7 mouse cellular contexts compared by ENCODE assay signal in the genomic region with DNA sequence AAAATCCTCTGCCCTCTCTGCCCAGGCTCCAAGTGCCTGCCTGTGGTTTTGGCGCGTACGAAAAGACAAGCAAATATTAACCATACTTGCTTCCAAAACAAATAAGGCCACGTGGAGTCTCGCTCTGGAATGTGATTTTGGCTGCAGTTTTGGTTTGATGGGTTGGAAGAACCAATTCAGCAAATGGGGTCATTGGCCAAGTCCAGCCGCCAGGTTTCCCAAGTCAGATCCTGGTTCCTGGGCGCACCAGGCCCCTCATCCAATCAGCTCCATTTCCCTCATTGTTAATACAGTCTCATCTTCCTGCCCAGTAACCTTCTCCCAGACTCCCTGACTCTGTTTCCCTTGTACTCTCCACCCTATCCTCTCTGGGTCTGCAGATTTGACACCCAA. TPM values are rescaled to one million over a fixed set of nuclear protein-coding genes. Genes with fewer than 3 reads are reported as not detected.
A peak's percentile ranks its signal among the peaks of the same experiment; 100 is the strongest.
DNase-seq lines count a peak whose midpoint lies in the region; ATAC-seq and TF ChIP-seq lines count a peak whose summit lies in the region.

No protein-coding gene starts in this region.

- DNase-seq in CH12.LX (ENCODE audit: extremely low read depth) = no peak
- DNase-seq in MEL (ENCODE audit: low read depth, low spot score) = no peak
- DNase-seq in fibroblast of lung, adult 2 months (ENCODE audit: low read depth) = peak; percentile 60
- peak; percentile 58 for DNase-seq in intestine, embryonic 14.5 days (ENCODE audit: low spot score)
- DNase-seq in liver, postnatal 0 days = peak; percentile 36
- DNase-seq in thymus, postnatal 0 days (ENCODE audit: low spot score) = no peak

- peak overlapping the region; percentile 68 for H3K4me2 ChIP-seq in CH12.LX (ENCODE audit: insufficient read depth, low read depth, poor library complexity, severe bottlenecking)
- H3K4me2 ChIP-seq in intestine, embryonic 14.5 days (ENCODE audit: low read length) = peak overlapping the region; percentile 71
- peak overlapping the region; percentile 89 for H3K4me2 ChIP-seq in liver, postnatal 0 days (ENCODE audit: low read depth, low read length)
- peak overlapping the region; percentile 76 for H3K4me2 ChIP-seq in stomach, embryonic 15.5 days

- H3K9ac ChIP-seq in CH12.LX (ENCODE audit: insufficient read depth, low read depth) (peak overlapping the region; percentile 90), MEL (ENCODE audit: control insufficient read depth, low read depth, low read length, poor library complexity, severe bottlenecking) (peak overlapping the region; percentile 96)
- H3K9ac ChIP-seq in intestine, embryonic 14.5 days (ENCODE audit: low read length) = peak overlapping the region; percentile 93
- H3K9ac ChIP-seq in liver, postnatal 0 days (replicated peaks) = peak overlapping the region; percentile 85
- H3K9ac ChIP-seq in stomach, embryonic 15.5 days = peak overlapping the region; percentile 93

- H3K9me3 ChIP-seq in CH12.LX (replicated peaks; ENCODE audit: low read length) (peaks cover 6% of the 10 kb centered on the region), MEL (replicated peaks; ENCODE audit: insufficient read depth, low read length) (no peaks in the 10 kb centered on the region)
- no peaks in the 10 kb centered on the region for H3K9me3 ChIP-seq in intestine, embryonic 14.5 days (ENCODE audit: control insufficient read depth, low read length)
- no peaks in the 10 kb centered on the region for H3K9me3 ChIP-seq in liver, postnatal 0 days (ENCODE audit: low read length)
- H3K9me3 ChIP-seq in stomach, embryonic 15.5 days = no peaks in the 10 kb centered on the region

- 52% methylated on average over 7 of the region's 7 CpGs for WGBS in intestine, embryonic 14.5 days
- WGBS in liver, postnatal 0 days (ENCODE audit: insufficient replicate concordance) = 34% methylated on average over 7 of the region's 7 CpGs
- WGBS in stomach, embryonic 15.5 days = 52% methylated on average over 7 of the region's 7 CpGs

- no peak for TF ChIP-seq CTCF in CH12.LX (conservative IDR thresholded peaks at IDR 0.05 in 1 of 2, IDR thresholded peaks at IDR 0.05 in 1 of 2; ENCODE audit: low read depth in 2 of 2, low read length in 2 of 2)
- no peak for TF ChIP-seq CTCF in MEL (IDR thresholded peaks at IDR 0.05 in 2 of 3, conservative IDR thresholded peaks at IDR 0.05 in 1 of 3; ENCODE audit: control insufficient read depth in 1 of 3, insufficient read depth in 1 of 3, low read depth in 2 of 3, low read length in 3 of 3, poor library complexity in 1 of 3, severe bottlenecking in 1 of 3)
- no peak for TF ChIP-seq CTCF in liver, postnatal 0 days (IDR thresholded peaks at IDR 0.05; ENCODE audit: low read depth)

- ATAC-seq in intestine, embryonic 14.5 days (replicated peaks; ENCODE audit: low FRiP score, low TSS enrichment, low read depth) = peak; percentile 17; the same call in 1 of the 2 replicates
- ATAC-seq in liver, postnatal 0 days = peak; percentile 38
- no peak for ATAC-seq in stomach, embryonic 15.5 days (ENCODE audit: insufficient read depth, low FRiP score, low read depth)

- H3K79me2 ChIP-seq in CH12.LX (replicated peaks; ENCODE audit: control insufficient read depth, extremely low read depth, insufficient read depth, poor library complexity, severe bottlenecking) (peaks cover 2% of the 10 kb centered on the region; the same call in 1 of the 2 replicates), MEL (ENCODE audit: control insufficient read depth, insufficient read depth, low read length, poor library complexity) (peaks cover 11% of the 10 kb centered on the region)

- in situ Hi-C loops in CH12.LX (cut with MboI; ENCODE audit: low pct_ligation_motif_present, low pct_unique_long_range_greater_than_20kb, low sequenced_read_pairs) = no loop called here

- H3K27ac ChIP-seq in CH12.LX (ENCODE audit: insufficient read depth, low read depth) = no peak overlapping the region
- H3K27ac ChIP-seq in MEL (ENCODE audit: control insufficient read depth, low read depth, low read length) = no peak overlapping the region
- peak overlapping the region; percentile 71; the same call in 1 of the 2 replicates for H3K27ac ChIP-seq in intestine, embryonic 14.5 days (ENCODE audit: low read depth)
- H3K27ac ChIP-seq in liver, postnatal 0 days (ENCODE audit: low read depth) = no peak overlapping the region; the same call in 1 of the 2 replicates
- H3K27ac ChIP-seq in stomach, embryonic 15.5 days = no peak overlapping the region

- H3K4me3 ChIP-seq in CH12.LX (replicated peaks in 1 of 3; ENCODE audit: low read depth in 2 of 3, low read length in 2 of 3, poor library complexity in 1 of 3) (peak overlapping the region; percentile 61 to 83 (median 72)), MEL (ENCODE audit: control insufficient read depth in 1 of 2, insufficient read depth in 1 of 2, low read depth in 2 of 2, low read length in 2 of 2) (peak overlapping the region; percentile 85 to 99)
- peak overlapping the region; percentile 86 for H3K4me3 ChIP-seq in intestine, embryonic 14.5 days (ENCODE audit: low read depth, low read length)
- peak overlapping the region; percentile 65 for H3K4me3 ChIP-seq in liver, postnatal 0 days (ENCODE audit: low read depth, low read length)
- H3K4me3 ChIP-seq in stomach, embryonic 15.5 days (replicated peaks) = peak overlapping the region; percentile 81

- TF ChIP-seq EP300 in CH12.LX (IDR thresholded peaks at IDR 0.05; ENCODE audit: low read length) (no peak), MEL (IDR thresholded peaks at IDR 0.05; ENCODE audit: low read depth in 1 of 2, low read length in 2 of 2) (no peak)
- TF ChIP-seq EP300 in liver, postnatal 0 days (IDR thresholded peaks at IDR 0.05; ENCODE audit: low read depth) = no peak

- TF ChIP-seq RAD21 in CH12.LX (IDR thresholded peaks at IDR 0.05; ENCODE audit: low read depth, low read length) = no peak
- no peak for TF ChIP-seq RAD21 in MEL (IDR thresholded peaks at IDR 0.05; ENCODE audit: low read depth, low read length)

- TF ChIP-seq POLR2A in CH12.LX (IDR thresholded peaks at IDR 0.05; ENCODE audit: low read depth, low read length) (no peak), MEL (IDR thresholded peaks at IDR 0.05; ENCODE audit: control insufficient read depth in 1 of 2, insufficient read depth in 1 of 2, low read depth in 1 of 2, low read length in 2 of 2, poor library complexity in 1 of 2) (no peak)

- dilution Hi-C loops in CH12.LX (cut with MboI; ENCODE audit: extremely low pct_ligation_motif_present, extremely low pct_unique_long_range_greater_than_20kb, low sequenced_read_pairs) = no loop called here

- peaks cover 11 to 22% of the 10 kb centered on the region in 2 experiments for H3K4me1 ChIP-seq in CH12.LX (ENCODE audit: control insufficient read depth in 1 of 2, insufficient read depth in 2 of 2)
- H3K4me1 ChIP-seq in MEL (ENCODE audit: control insufficient read depth in 1 of 2, insufficient read depth in 2 of 2, low read length in 2 of 2) = peaks cover 0 to 5% of the 10 kb centered on the region in 2 experiments; a peak in 3 of 4 replicates
- H3K4me1 ChIP-seq in intestine, embryonic 14.5 days (replicated peaks; ENCODE audit: control insufficient read depth, insufficient read depth, low read length) = peaks cover 12% of the 10 kb centered on the region; the same call in 1 of the 2 replicates
- peaks cover 8% of the 10 kb centered on the region for H3K4me1 ChIP-seq in liver, postnatal 0 days (ENCODE audit: insufficient read depth)
- peaks cover 22% of the 10 kb centered on the region for H3K4me1 ChIP-seq in stomach, embryonic 15.5 days

- peaks cover 0 to 22% of the 10 kb centered on the region in 2 experiments for H3K36me3 ChIP-seq in CH12.LX (replicated peaks in 1 of 2; ENCODE audit: control insufficient read depth in 1 of 2, insufficient read depth in 1 of 2, low read length in 1 of 2)
- peaks cover 0 to 3% of the 10 kb centered on the region in 2 experiments; a peak in 1 of 4 replicates for H3K36me3 ChIP-seq in MEL (ENCODE audit: control insufficient read depth in 1 of 2, insufficient read depth in 2 of 2, low read length in 2 of 2)
- no peaks in the 10 kb centered on the region for H3K36me3 ChIP-seq in intestine, embryonic 14.5 days (ENCODE audit: control insufficient read depth, insufficient read depth, low read length)
- no peaks in the 10 kb centered on the region for H3K36me3 ChIP-seq in liver, postnatal 0 days (replicated peaks; ENCODE audit: insufficient read depth, low read length)
- H3K36me3 ChIP-seq in stomach, embryonic 15.5 days = no peaks in the 10 kb centered on the region

- no peaks in the 10 kb centered on the region for H3K27me3 ChIP-seq in CH12.LX (replicated peaks)
- no peaks in the 10 kb centered on the region for H3K27me3 ChIP-seq in MEL (ENCODE audit: control insufficient read depth in 1 of 2, insufficient read depth in 2 of 2, low read length in 2 of 2)
- no peaks in the 10 kb centered on the region for H3K27me3 ChIP-seq in intestine, embryonic 14.5 days (replicated peaks; ENCODE audit: control insufficient read depth, insufficient read depth, low read length)
- no peaks in the 10 kb centered on the region for H3K27me3 ChIP-seq in liver, postnatal 0 days (ENCODE audit: insufficient read depth, low read length)
- H3K27me3 ChIP-seq in stomach, embryonic 15.5 days (replicated peaks) = no peaks in the 10 kb centered on the region

TF ChIP-seq in CH12.LX, 34 proteins besides CTCF, POLR2A, EP300 and RAD21 (continues in another document):
- TF ChIP-seq JUN (IDR thresholded peaks at IDR 0.05; ENCODE audit: insufficient read depth, low read depth, low read length) (no peak), UBTF (IDR thresholded peaks at IDR 0.05; ENCODE audit: low read depth, low read length) (no peak), CHD2 (IDR thresholded peaks at IDR 0.05; ENCODE audit: low read length) (no peak), SIN3A (IDR thresholded peaks at IDR 0.05; ENCODE audit: low read length) (no peak)

TF ChIP-seq in MEL, 35 proteins besides CTCF, POLR2A, EP300 and RAD21 (continues in another document):
- no peak for TF ChIP-seq UBTF (IDR thresholded peaks at IDR 0.05; ENCODE audit: borderline replicate concordance, insufficient read depth, low read depth, low read length)
- TF ChIP-seq ZKSCAN1 (IDR thresholded peaks at IDR 0.05; ENCODE audit: low read depth, low read length) = no peak
- TF ChIP-seq HCFC1 (IDR thresholded peaks at IDR 0.05; ENCODE audit: low read depth, low read length) = no peak
- no peak for TF ChIP-seq TBP (IDR thresholded peaks at IDR 0.05; ENCODE audit: low read depth, low read length)
- no peak for TF ChIP-seq MAFK (IDR thresholded peaks at IDR 0.05; ENCODE audit: borderline replicate concordance, low read depth, low read length)

RNA-seq across cellular contexts. Expression of a gene that starts 0.9 kb away (rescaled TPM):
- total RNA-seq in CH12.LX (2012; rRNA removed) (10.6 and 12.7 TPM in 2 replicates), CH12.LX (2014; rRNA removed) (6.3 and 7.8 TPM in 2 replicates), MEL (2012; rRNA removed) (9.8 and 11.7 TPM in 2 replicates)
- polyA plus RNA-seq in CH12.LX (2012; ENCODE audit: insufficient read length, low read depth) (14.4 and 18.3 TPM in 2 replicates), MEL (2012; ENCODE audit: insufficient read depth in 1 of 2, insufficient read length in 2 of 2, low read depth in 1 of 2, low replicate concordance in 2 of 2, missing spikeins in 1 of 2) (10 to 100 TPM in 1 of 2 experiments, not detected in 1; 23.7 TPM)
- polyA plus RNA-seq in intestine, embryonic 14.5 days (2014; fragmentation: Nextera tagmentation; extraction: Ambion mirVana) = 5.9 TPM in 2 replicates
- polyA plus RNA-seq in liver, postnatal 0 days (2015; fragmentation: Nextera tagmentation; extraction: Ambion mirVana) = 2.2 and 3.3 TPM in 2 replicates
- 5.4 TPM in 2 replicates for polyA plus RNA-seq in stomach, embryonic 15.5 days (2015; fragmentation: Nextera tagmentation; extraction: Ambion mirVana)
- 5.3 and 7.3 TPM in 2 replicates for polyA plus RNA-seq in thymus, postnatal 0 days (2015; fragmentation: Nextera tagmentation; extraction: Ambion mirVana)

Comparison
In these comparisons a context has a peak if more than half of its experiments do, and no peak if none do; other contexts are left out.
1. DNase-seq: peak in fibroblast of lung, adult 2 months (single experiment), intestine, embryonic 14.5 days (single experiment) and liver, postnatal 0 days (single experiment); none in CH12.LX (single experiment), MEL (single experiment) and thymus, postnatal 0 days (single experiment).
2. Peak in every context shown above with its lines, with median percentiles within 50 percentile points of each other: H3K4me2 ChIP-seq, H3K4me3 ChIP-seq and H3K9ac ChIP-seq.